8 mouse cellular contexts compared by ENCODE assay signal in genomic region chr5:91307907-91308306, GRCm38 (mm10).
A peak's percentile ranks its signal among the peaks of the same experiment; 100 is the strongest.
DNase-seq lines count a peak whose midpoint lies in the region; ATAC-seq lines count a peak whose summit lies in the region.

No protein-coding gene starts in this region.

- no peak overlapping the region for H3K27ac ChIP-seq in forebrain, embryonic 13.5 days

- WGBS in forebrain, embryonic 13.5 days: 8% methylated on average over 1 of the region's 1 CpGs

- no peak overlapping the region for H3K4me2 ChIP-seq in forebrain, embryonic 13.5 days

- ATAC-seq in forebrain, embryonic 13.5 days: peak; percentile 67

- no peak overlapping the region for H3K9ac ChIP-seq in forebrain, embryonic 13.5 days

- no peaks in the 10 kb centered on the region for H3K4me1 ChIP-seq in forebrain, embryonic 13.5 days

- no peaks in the 10 kb centered on the region for H3K27me3 ChIP-seq in forebrain, embryonic 13.5 days

- H3K36me3 ChIP-seq in forebrain, embryonic 13.5 days (ENCODE audit: poor library complexity, severe bottlenecking): no peaks in the 10 kb centered on the region

- peak; percentile 57 for DNase-seq in urinary bladder, postnatal 14 days (ENCODE audit: low spot score)
- DNase-seq in urinary bladder, postnatal 10 days (ENCODE audit: low spot score): no peak
- DNase-seq in brain, embryonic 18.5 days (ENCODE audit: low read depth, low spot score): peak; percentile 28
- peak; percentile 34 to 65 for DNase-seq in kidney, adult 8-10 months
- DNase-seq in lung, adult 18-20 months: peak; percentile 43 to 67
- DNase-seq in retina, postnatal 1 day: peak; percentile 69
- no peak for DNase-seq in gastrocnemius, postnatal 10 days

- no peak overlapping the region for H3K4me3 ChIP-seq in forebrain, embryonic 13.5 days

- H3K9me3 ChIP-seq in forebrain, embryonic 13.5 days (replicated peaks): no peaks in the 10 kb centered on the region

Comparison
In these comparisons a context has a peak if more than half of its experiments do, and no peak if none do; other contexts are left out.
1. DNase-seq: peak in urinary bladder, postnatal 14 days (single experiment), brain, embryonic 18.5 days (single experiment), kidney, adult 8-10 months (2 of 2), lung, adult 18-20 months (2 of 2) and retina, postnatal 1 day (single experiment); none in urinary bladder, postnatal 10 days (single experiment) and gastrocnemius, postnatal 10 days (single experiment).